Mouse (Mus musculus) liver, postnatal 0 days (tissue): Measurements from ENCODE around the gene Tfrc.

ENCODE experiments used
- CTCF ChIP-seq: sonication (generic); IDR thresholded peaks from 2 replicates; pipeline ENCODE4 v1.5.1; 2016; ENCODE audit warnings: antibody characterized with exemption, low read depth
- EP300 ChIP-seq: IDR thresholded peaks from 2 replicates; pipeline ENCODE4 v1.6.1; 2016; ENCODE audit warnings: antibody characterized with exemption, low read depth, mild to moderate bottlenecking

GRCm38 (mm10) chr16:32634183-32634582, 25.5 kb downstream of the Tfrc start:
- no peak for TF ChIP-seq CTCF
- no peak for TF ChIP-seq EP300
